ENCODE assay signal across 28 mouse cellular contexts in the genomic region with DNA sequence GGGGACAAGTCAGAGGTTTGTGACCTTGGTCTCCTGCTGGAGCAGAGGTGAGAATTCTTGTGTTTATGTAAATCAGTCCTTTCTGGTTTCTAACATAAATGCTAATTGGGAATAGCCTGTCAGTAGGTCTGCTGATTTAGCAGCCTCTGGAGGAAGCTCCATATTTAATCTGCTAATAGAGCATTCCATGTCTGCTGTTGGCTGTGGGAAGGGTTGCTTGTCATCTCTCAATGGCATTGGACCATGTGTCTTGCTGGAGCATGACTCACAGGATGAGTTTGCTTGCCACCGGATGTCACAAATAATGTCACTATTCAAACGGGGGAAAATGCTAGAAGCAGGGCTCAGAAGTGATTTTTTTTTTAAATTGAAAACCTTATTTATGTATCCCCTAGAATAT.
DNase-seq lines count a peak whose midpoint lies in the region; ATAC-seq and TF ChIP-seq lines count a peak whose summit lies in the region.
"Had no signal": no experiment of that assay in that cellular context is flagged by ENCODE, and none has a peak within 500 bp of the region (broad histone marks: within the 10 kb centered on the region; RNA-seq: fewer than 3 reads in every experiment).

No protein-coding gene starts in this region.

- no peaks in the 10 kb centered on the region for H3K36me3 ChIP-seq in kidney, postnatal 0 days (ENCODE audit: insufficient read depth, low read length)
- H3K36me3 ChIP-seq: hindbrain, embryonic 12.5 days; liver, embryonic 12.5 days; neural tube, embryonic 15.5 days; stomach, embryonic 15.5 days had no signal

- peak; percentile 32 for DNase-seq in adrenal gland, adult 8-10 months
- DNase-seq in adrenal gland, postnatal 4 days (ENCODE audit: low spot score in 2 of 2), result no peak
- peak; percentile 3 for DNase-seq in kidney, postnatal 0 days (ENCODE audit: low spot score)
- no peak for DNase-seq in kidney, adult 11 months
- peak; percentile 7 for DNase-seq in 3134 (ENCODE audit: extremely low read depth, insufficient read length, low spot score)
- DNase-seq in adrenal gland, postnatal 14 days, result peak; percentile 27
- no peak for DNase-seq in ovary, postnatal 14 days (ENCODE audit: low spot score)
- no peak for DNase-seq in left cerebral cortex, adult 11 months (ENCODE audit: low spot score)
- DNase-seq: cerebellum, adult 8-10 months; cerebellum, postnatal 25 days; gastrocnemius, adult 2 months; gastrocnemius, postnatal 36 days; heart, adult 18-20 months; heart, postnatal 36 days; lung, adult 18-20 months; midbrain, embryonic 14.5 days; right cerebral cortex, postnatal 25 days; thymus, postnatal 14 days had no signal

- ATAC-seq in kidney, postnatal 0 days (replicated peaks; ENCODE audit: low FRiP score, low read depth), result no peak
- ATAC-seq: CD4-positive, CD25-positive, alpha-beta regulatory T cell, adult 4 months; forebrain, embryonic 13.5 days; intestine, postnatal 0 days; liver, embryonic 12.5 days; lung, postnatal 0 days had no signal

- H3K4me2 ChIP-seq in kidney, postnatal 0 days (ENCODE audit: low read length), result no peak overlapping the region
- H3K4me2 ChIP-seq: forebrain, embryonic 13.5 days; heart, embryonic 11.5 days; hindbrain, embryonic 12.5 days; liver, embryonic 12.5 days; neural tube, embryonic 15.5 days; stomach, embryonic 15.5 days had no signal

- no peak overlapping the region for H3K9ac ChIP-seq in kidney, postnatal 0 days (ENCODE audit: low read depth, low read length)
- H3K9ac ChIP-seq: forebrain, embryonic 13.5 days; hindbrain, embryonic 12.5 days; liver, embryonic 12.5 days; neural tube, embryonic 15.5 days; stomach, embryonic 15.5 days had no signal

- H3K4me1 ChIP-seq in kidney, postnatal 0 days (replicated peaks; ENCODE audit: insufficient read depth, low read length), result no peaks in the 10 kb centered on the region
- H3K4me1 ChIP-seq: forebrain, embryonic 13.5 days; liver, embryonic 12.5 days; stomach, embryonic 15.5 days had no signal

- no peaks in the 10 kb centered on the region for H3K27me3 ChIP-seq in kidney, postnatal 0 days (ENCODE audit: insufficient read depth, low read length)
- H3K27me3 ChIP-seq: forebrain, embryonic 13.5 days; hindbrain, embryonic 12.5 days; liver, embryonic 12.5 days; neural tube, embryonic 15.5 days; stomach, embryonic 15.5 days had no signal

- no peak overlapping the region for H3K4me3 ChIP-seq in kidney, postnatal 0 days (replicated peaks; ENCODE audit: low read depth, low read length)
- H3K4me3 ChIP-seq: forebrain, embryonic 13.5 days; gastrocnemius, adult 2 months; hindbrain, embryonic 12.5 days; liver, embryonic 12.5 days; neural tube, embryonic 15.5 days; stomach, embryonic 15.5 days had no signal

- 61% methylated on average over 2 of the region's 2 CpGs for WGBS in kidney, postnatal 0 days

- H3K27ac ChIP-seq in kidney, postnatal 0 days, result no peak overlapping the region
- H3K27ac ChIP-seq: forebrain, embryonic 13.5 days; gastrocnemius, adult 2 months; hindbrain, embryonic 12.5 days; liver, embryonic 12.5 days; macrophage; neural tube, embryonic 15.5 days; stomach, embryonic 15.5 days had no signal

- no peaks in the 10 kb centered on the region for H3K9me3 ChIP-seq in kidney, postnatal 0 days (replicated peaks; ENCODE audit: low read length)
- H3K9me3 ChIP-seq: forebrain, embryonic 13.5 days; hindbrain, embryonic 12.5 days; liver, embryonic 12.5 days; neural tube, embryonic 15.5 days; stomach, embryonic 15.5 days had no signal

- no peak for TF ChIP-seq CTCF in kidney, postnatal 0 days (IDR thresholded peaks at IDR 0.05; ENCODE audit: low read depth)

Comparison
In these comparisons a context has a peak if more than half of its experiments do, and no peak if none do; other contexts are left out.
1. DNase-seq: peak in adrenal gland, adult 8-10 months (single experiment), kidney, postnatal 0 days (single experiment), 3134 (single experiment) and adrenal gland, postnatal 14 days (single experiment); none in adrenal gland, postnatal 4 days (0 of 2), kidney, adult 11 months (single experiment), ovary, postnatal 14 days (single experiment) and left cerebral cortex, adult 11 months (single experiment).